Mouse (Mus musculus): Measurements from ENCODE around the gene Gm49320. TPM values are rescaled to one million over a fixed set of nuclear protein-coding genes. Genes with fewer than 3 reads are reported as not detected.

Gene Gm49320
- polyA plus RNA-seq (2015; fragmentation: Nextera tagmentation; extraction: Ambion mirVana): 0.31 and 1.3 TPM in 2 replicates

DNA sequence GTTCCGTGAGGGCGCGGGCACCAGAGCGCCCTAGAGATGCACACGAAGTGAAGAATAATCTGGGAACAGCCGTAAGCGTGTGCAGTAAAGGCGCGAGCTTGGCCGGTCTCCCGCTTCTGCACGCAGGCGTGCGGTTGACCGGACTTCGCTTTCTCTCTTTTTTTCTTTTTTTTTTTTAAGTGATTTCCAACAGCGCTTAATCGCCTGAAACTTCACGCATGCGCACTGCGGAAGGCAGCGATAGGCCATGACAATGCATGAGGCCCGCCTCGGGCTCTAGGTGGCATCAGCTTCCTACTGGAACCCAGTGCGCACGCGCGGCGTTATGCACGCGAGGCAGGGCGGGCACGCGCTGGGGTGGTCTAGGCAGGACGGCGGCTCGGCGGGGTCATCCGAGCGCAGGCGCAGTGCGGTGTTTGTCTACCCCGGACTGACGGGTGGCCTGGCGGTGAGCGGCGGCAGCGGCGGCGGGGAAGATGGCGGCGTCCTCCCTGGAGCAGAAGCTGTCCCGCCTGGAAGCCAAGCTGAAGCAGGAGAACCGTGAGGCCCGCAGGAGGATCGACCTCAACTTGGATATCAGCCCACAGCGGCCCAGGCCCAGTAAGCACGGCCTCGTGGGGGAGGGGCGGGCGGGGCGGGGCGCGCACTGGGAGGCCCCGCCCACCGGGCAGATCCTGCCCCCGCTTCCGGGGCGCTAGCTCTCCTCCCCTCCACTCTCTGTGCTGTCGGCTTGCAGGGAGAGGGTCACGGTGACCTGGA lies at the start of gene Gm49320, which contains the start of gene Map2k7:
Gene Gm49320, plus strand, starts transcription at position 432 of the 759 bp plus-strand sequence.
Gene Map2k7, plus strand, starts transcription at position 307 of the 759 bp plus-strand sequence.
- WGBS: under 1% methylated on average over 64 of the region's 71 CpGs
- peak; percentile 94 for ATAC-seq (ENCODE audit: insufficient read depth, low FRiP score, low read depth)
- Histone ChIP-seq H3K36me3 (peaks cover 10% of the 10 kb centered on the region), H3K27ac (peak within 1 kb of the TSS; percentile 95), H3K27me3 (replicated peaks) (no peaks in the 10 kb centered on the region), H3K4me3 (replicated peaks) (peak within 1 kb of the TSS; percentile 78), H3K9ac (peak within 1 kb of the TSS; percentile 81), H3K4me1 (peaks cover 20% of the 10 kb centered on the region), H3K9me3 (no peaks in the 10 kb centered on the region), H3K4me2 (peak within 1 kb of the TSS; percentile 76)

DNA sequence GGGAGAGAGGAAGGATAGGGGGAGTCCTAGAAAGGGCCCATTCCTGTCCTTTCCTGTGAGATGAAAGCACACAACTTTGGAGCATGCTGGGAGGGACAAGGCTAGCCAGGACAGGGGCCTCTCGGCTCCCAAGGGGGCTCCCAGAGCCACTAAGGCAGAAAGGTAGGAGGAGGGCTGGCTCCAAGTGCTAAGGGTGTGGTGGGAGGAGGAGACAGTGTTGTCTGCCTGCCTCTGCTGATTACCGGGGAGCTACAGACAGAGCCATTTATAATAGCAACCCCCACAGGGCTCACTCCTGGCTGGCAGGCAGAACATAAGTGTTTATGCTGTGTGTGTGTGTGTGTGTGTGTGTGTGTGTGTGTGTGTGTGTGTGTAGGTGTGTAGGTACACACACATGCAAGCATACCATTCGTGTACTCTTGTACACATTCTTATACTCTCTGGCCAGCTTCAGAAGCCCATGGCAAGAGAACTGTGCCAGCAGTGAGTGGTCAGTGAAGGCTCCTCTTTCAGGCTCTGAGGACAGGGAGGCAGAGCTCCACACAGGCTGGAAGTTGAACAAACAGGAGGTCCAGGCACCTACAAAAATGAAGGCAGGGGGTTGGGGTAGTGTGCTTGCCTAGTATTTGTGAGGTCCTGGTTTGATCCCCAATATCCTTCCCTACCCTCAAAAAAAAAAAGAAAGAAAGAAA lies 49.5 kb upstream of the Gm49320 start:
- 25% methylated on average over 3 of the region's 3 CpGs for WGBS
- no peak overlapping the region for H3K9ac ChIP-seq
- H3K4me1 ChIP-seq: 0 out of 2 replicates have a peak, but pooled peaks cover 5% of the 10 kb centered on the region
- H3K9me3 ChIP-seq: no peaks in the 10 kb centered on the region
- no peak overlapping the region for H3K4me2 ChIP-seq
- no peak overlapping the region for H3K27ac ChIP-seq
- H3K36me3 ChIP-seq: peaks cover 10% of the 10 kb centered on the region; the same call in 1 of the 2 replicates
- peak; percentile 82; the same call in 1 of the 2 replicates for ATAC-seq (ENCODE audit: insufficient read depth, low FRiP score, low read depth)
- no peaks in the 10 kb centered on the region for H3K27me3 ChIP-seq (replicated peaks)
- H3K4me3 ChIP-seq (replicated peaks): no peak overlapping the region

DNA sequence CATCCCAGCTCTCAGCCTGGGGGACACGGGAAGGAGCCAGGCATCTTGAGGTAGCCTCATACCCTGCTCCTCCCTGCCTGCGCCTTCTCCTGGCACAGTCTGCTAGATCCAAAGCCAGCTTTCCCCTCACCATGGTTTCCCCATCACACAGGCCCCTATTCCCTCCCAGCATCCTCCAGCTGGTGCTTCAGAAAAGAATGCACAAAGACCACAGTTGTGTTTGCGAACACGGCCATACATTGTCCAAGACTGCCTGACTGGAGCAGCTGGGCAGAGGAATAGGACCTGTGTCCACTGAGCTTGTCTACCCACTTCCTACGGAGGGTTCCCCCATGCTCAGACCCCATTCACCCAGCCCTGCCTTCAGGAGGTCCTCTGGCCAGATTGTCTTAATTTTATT lies 46.4 kb upstream of the Gm49320 start:
- Histone ChIP-seq H3K9ac (no peak overlapping the region), H3K36me3 (peaks cover 6% of the 10 kb centered on the region; the same call in 1 of the 2 replicates), H3K27me3 (replicated peaks) (no peaks in the 10 kb centered on the region), H3K4me1 (0 out of 2 replicates have a peak, but pooled peaks cover 5% of the 10 kb centered on the region), H3K4me2 (no peak overlapping the region), H3K4me3 (replicated peaks) (no peak overlapping the region), H3K9me3 (no peaks in the 10 kb centered on the region), H3K27ac (no peak overlapping the region)
- 57% methylated on average over 5 of the region's 5 CpGs for WGBS
- ATAC-seq (ENCODE audit: insufficient read depth, low FRiP score, low read depth): no peak; the same call in 1 of the 2 replicates

DNA sequence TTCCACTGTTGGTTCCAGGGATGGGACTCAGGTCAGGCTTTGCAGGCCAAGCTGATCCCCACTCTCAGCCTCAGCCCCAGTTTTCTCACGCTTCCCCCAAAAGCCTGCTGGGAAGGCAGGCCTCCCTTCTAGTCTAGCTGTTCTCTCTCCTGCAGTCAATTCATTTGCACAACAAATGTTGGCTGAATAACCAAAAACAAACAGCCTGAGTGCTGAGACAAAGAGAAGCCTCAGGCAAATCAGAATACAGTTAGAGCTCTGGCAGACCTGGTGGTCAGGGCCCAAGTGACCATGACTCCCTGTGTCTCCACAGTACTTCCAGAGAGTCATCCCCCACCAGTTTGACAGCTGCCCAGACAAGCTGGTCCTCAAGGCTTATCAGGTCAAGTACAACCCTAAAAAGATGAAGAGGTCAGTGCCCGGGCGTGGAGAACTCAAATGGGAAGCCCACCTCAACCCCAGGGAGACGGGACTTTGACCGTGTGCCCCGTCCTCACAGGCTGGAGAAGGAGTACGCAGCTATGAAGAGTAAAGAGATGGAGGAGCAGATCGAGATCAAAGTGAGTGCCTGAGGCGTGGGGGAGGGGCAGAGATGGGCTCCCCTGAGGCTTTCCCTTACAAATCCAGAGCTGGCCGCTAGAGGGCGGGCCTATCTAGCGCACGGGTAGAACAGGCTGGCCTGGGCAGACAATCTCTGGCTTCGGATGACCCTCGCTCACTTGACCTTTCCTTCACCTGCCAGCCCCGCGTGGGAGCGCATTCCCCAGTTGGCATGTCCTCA lies 45.7 kb upstream of the Gm49320 start:
- Histone ChIP-seq H3K27me3 (replicated peaks) (no peaks in the 10 kb centered on the region), H3K4me3 (replicated peaks) (no peak overlapping the region), H3K9ac (no peak overlapping the region), H3K4me2 (peak overlapping the region; percentile 37; the same call in 1 of the 2 replicates), H3K27ac (no peak overlapping the region), H3K9me3 (no peaks in the 10 kb centered on the region), H3K4me1 (0 out of 2 replicates have a peak, but pooled peaks cover 5% of the 10 kb centered on the region), H3K36me3 (no peaks in the 10 kb centered on the region)
- 11% methylated on average over 18 of the region's 18 CpGs for WGBS
- ATAC-seq (ENCODE audit: insufficient read depth, low FRiP score, low read depth): peak; percentile 75

DNA sequence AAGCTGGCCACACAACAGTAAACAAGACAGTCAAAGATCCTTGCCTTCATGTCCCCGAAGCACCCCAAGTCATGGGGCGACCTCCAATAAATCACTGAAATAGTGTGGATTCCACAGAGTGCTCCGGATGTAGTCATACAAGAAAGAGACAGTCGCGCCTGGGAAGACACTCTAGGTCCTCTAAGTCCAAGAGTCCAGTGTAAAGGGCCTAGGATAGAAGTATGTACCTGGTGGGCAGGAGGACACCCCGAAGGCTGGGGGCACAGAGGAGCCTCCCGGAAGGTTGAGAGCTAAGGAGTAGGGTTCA lies 45.1 kb upstream of the Gm49320 start:
- no peak overlapping the region for H3K4me3 ChIP-seq (replicated peaks)
- H3K9me3 ChIP-seq: no peaks in the 10 kb centered on the region
- WGBS: 47% methylated on average over 7 of the region's 7 CpGs
- no peaks in the 10 kb centered on the region for H3K27me3 ChIP-seq (replicated peaks)
- H3K9ac ChIP-seq: no peak overlapping the region
- ATAC-seq (ENCODE audit: insufficient read depth, low FRiP score, low read depth): no peak
- no peak overlapping the region for H3K27ac ChIP-seq
- H3K4me1 ChIP-seq: 0 out of 2 replicates have a peak, but pooled peaks cover 5% of the 10 kb centered on the region
- peak overlapping the region; percentile 37; the same call in 1 of the 2 replicates for H3K4me2 ChIP-seq
- H3K36me3 ChIP-seq: no peaks in the 10 kb centered on the region

DNA sequence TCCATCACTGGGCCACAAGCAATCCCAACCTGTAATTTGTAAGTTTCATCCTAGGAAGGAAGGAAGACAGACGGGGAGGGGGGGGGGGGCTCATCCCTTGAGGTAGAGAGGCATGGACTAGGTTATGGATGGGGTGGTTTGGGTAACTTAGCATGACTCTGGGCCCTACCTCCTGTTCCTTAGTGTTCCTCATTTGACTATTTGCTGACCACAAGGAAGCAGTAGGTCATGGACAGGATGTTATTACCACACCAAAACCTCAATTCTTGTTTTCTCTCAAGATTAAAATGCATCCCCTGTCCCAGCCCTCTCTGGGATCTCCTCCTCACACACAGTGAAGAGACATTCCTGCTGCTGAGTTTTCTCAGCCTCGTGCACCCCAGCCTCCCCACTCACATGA lies 37.3 kb upstream of the Gm49320 start:
- no peak overlapping the region for H3K4me2 ChIP-seq
- peaks cover 6% of the 10 kb centered on the region; the same call in 1 of the 2 replicates for H3K27me3 ChIP-seq (replicated peaks)
- no peaks in the 10 kb centered on the region for H3K36me3 ChIP-seq
- no peaks in the 10 kb centered on the region for H3K9me3 ChIP-seq
- no peak overlapping the region for H3K27ac ChIP-seq
- no peak for ATAC-seq (ENCODE audit: insufficient read depth, low FRiP score, low read depth)
- H3K4me3 ChIP-seq (replicated peaks): no peak overlapping the region
- WGBS: 58% methylated on average over 2 of the region's 2 CpGs
- H3K9ac ChIP-seq: no peak overlapping the region
- H3K4me1 ChIP-seq: peaks cover 6% of the 10 kb centered on the region; the same call in 1 of the 2 replicates

DNA sequence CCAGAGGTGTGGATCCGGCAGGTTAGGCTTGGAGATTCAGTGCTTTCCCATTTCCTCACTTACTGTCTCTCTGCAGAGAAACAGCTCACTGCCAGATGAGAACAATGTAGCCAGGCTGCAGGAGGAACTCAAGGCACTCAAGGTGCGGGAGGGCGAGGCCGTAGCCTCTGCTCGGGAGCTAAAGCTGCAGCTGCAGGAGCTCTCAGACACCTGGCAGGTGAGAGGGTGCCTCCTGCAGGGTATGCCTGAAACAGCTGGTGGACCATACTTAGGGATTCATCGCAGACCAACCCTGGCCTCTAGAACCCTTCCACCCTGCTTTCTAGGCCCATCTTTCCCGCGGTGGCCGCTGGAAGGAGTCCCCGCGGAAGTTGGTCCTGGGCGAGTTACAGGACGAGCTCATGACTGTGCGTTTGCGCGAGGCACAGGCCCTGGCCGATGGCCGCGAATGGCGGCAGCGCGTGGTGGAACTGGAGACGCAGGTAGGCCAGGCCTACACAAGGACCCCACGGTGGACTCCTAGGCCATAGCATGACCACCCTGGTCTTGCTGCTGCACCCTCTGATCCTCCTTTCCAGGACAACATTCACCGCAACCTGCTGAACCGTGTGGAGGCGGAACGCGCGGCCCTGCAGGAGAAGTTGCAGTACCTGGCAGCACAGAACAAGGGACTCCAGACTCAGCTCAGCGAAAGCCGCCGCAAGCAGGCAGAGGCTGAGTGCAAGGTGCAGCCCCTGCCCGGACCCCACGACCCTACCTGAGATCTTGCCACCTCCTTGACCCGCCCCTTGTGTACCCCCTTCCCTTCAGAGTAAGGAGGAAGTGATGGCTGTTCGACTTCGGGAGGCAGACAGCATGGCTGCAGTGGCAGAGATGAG lies 33.2 kb upstream of the Gm49320 start:
- 37% methylated on average over 38 of the region's 38 CpGs for WGBS
- Histone ChIP-seq H3K4me2 (peak overlapping the region; percentile 26), H3K4me1 (peaks cover 16% of the 10 kb centered on the region), H3K36me3 (no peaks in the 10 kb centered on the region), H3K4me3 (replicated peaks) (no peak overlapping the region; the same call in 1 of the 2 replicates), H3K27me3 (replicated peaks) (peaks cover 6% of the 10 kb centered on the region; the same call in 1 of the 2 replicates), H3K27ac (no peak overlapping the region), H3K9me3 (no peaks in the 10 kb centered on the region), H3K9ac (no peak overlapping the region)
- ATAC-seq (ENCODE audit: insufficient read depth, low FRiP score, low read depth): peak; percentile 32; the same call in 1 of the 2 replicates

DNA sequence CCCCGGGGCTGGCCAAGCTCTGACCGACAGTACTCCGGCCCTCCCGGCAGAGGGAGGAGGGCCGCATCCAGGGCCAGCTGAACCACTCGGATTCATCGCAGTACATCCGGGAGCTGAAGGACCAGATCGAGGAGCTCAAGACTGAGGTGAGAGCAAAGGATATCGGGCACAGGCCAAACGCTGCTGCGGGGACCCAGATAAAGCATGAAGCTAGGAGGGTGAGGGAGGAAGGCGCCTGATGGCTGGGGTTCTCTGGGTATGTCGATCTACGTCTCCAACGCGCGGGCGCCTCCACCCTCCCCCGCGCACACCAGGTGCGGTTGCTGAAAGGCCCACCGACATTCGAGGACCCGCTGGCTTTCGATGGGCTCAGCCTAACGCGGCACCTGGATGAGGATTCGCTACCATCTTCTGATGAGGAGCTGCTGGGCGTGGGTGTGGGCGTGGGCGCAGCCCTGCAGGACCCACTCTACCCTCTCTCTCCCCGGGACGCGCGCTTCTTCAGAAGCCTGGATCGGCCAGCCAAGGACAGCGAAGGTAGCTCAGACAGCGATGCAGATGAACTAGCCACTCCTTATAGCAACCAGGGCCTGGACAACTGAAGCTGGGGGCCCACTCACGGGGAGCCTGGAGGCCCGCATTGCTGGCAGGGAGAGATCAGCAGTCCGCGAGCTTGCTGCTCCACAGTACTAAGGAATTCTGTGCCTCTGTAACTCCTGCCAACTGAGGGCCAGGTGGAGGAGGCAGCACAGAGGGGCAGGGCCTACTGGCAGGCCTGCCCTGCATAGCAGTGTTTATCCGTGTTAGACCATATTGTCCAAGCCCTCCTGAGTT lies 32.3 kb upstream of the Gm49320 start:
- no peak overlapping the region; the same call in 1 of the 2 replicates for H3K4me3 ChIP-seq (replicated peaks)
- WGBS: 24% methylated on average over 44 of the region's 44 CpGs
- peak overlapping the region; percentile 26 for H3K4me2 ChIP-seq
- peaks cover 6% of the 10 kb centered on the region; the same call in 1 of the 2 replicates for H3K27me3 ChIP-seq (replicated peaks)
- ATAC-seq (ENCODE audit: insufficient read depth, low FRiP score, low read depth): peak; percentile 37
- H3K27ac ChIP-seq: 0 out of 2 replicates have a peak overlapping the region, but pooled peaks have one; percentile 8
- H3K4me1 ChIP-seq: peaks cover 16% of the 10 kb centered on the region
- H3K9ac ChIP-seq: no peak overlapping the region
- H3K9me3 ChIP-seq: no peaks in the 10 kb centered on the region
- no peaks in the 10 kb centered on the region for H3K36me3 ChIP-seq

DNA sequence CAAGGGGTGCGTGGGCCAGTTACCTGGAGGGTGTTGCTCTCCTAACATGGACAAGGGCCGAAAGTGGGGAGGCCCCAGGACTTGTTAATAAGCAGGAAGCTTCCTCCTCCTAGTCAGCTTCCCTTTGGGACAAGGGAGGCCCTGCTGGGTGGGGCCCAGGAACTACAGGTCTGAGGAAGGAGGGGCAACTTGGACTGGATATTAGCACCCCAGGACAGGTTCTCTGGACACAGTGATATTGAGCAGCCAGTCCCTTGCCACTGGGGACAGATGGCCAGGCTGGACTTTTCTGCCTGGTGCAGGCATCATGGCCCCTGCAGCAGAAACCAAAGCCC lies 31.7 kb upstream of the Gm49320 start:
- H3K27ac ChIP-seq: 0 out of 2 replicates have a peak overlapping the region, but pooled peaks have one; percentile 8
- no peaks in the 10 kb centered on the region for H3K36me3 ChIP-seq
- H3K9ac ChIP-seq: no peak overlapping the region
- H3K4me2 ChIP-seq: peak overlapping the region; percentile 26; the same call in 1 of the 2 replicates
- no peaks in the 10 kb centered on the region for H3K9me3 ChIP-seq
- peaks cover 6% of the 10 kb centered on the region; the same call in 1 of the 2 replicates for H3K27me3 ChIP-seq (replicated peaks)
- no peak overlapping the region for H3K4me3 ChIP-seq (replicated peaks)
- 54% methylated on average over 2 of the region's 2 CpGs for WGBS
- H3K4me1 ChIP-seq: peaks cover 16% of the 10 kb centered on the region
- ATAC-seq (ENCODE audit: insufficient read depth, low FRiP score, low read depth): peak; percentile 6

DNA sequence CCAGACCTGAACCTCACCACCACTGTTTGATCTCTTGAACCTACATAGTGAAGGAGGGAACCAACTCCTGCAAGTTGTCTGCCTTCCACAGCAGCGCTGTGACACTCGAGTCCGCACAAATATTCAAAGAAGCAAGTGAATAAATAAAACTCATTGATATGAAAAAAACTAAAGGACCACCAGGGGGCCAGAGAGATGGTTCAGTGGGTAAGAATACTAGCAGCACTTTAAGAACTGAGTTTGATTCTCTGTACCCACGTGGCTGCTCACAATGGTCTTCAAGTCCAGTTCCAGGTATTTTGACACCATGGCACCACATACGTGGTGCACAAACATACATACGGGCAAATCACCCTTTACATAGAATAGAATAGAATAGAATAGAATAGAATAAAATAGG lies 27.6 kb upstream of the Gm49320 start:
- no peak for ATAC-seq (ENCODE audit: insufficient read depth, low FRiP score, low read depth)
- Histone ChIP-seq H3K4me1 (peaks cover 40% of the 10 kb centered on the region), H3K36me3 (no peaks in the 10 kb centered on the region), H3K4me2 (no peak overlapping the region), H3K27ac (no peak overlapping the region), H3K27me3 (replicated peaks) (peaks cover 9% of the 10 kb centered on the region; the same call in 1 of the 2 replicates), H3K9ac (no peak overlapping the region), H3K4me3 (replicated peaks) (no peak overlapping the region), H3K9me3 (no peaks in the 10 kb centered on the region)
- WGBS: 78% methylated on average over 6 of the region's 6 CpGs
